Mouse (Mus musculus): ENCODE measurements around the gene Dexi.

DNA sequence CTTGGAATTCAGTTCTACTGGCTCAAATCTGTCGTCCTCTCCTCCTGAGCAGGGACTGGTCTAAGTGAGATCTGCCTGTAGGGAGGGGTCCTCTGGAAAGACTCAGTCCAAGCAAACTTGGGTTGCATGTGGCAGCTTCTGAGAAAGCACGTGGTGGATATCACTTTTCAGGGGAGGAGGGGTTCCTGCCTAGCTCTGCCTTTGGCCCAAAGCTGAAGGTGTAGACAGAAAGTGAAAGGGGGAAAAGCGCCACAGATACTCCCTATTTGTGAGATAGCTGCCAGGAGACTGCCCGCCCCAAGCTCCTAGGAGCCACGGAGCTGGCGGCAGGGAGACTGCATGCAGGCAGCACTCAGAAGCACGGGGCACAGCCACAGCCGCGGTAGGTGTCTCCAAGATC is 53.4 kb downstream of the Dexi start:
- TF ChIP-seq GATA1 (IDR thresholded peaks at IDR 0.05; ENCODE audit: low read length) (no peak), TAL1 (IDR thresholded peaks at IDR 0.05; ENCODE audit: low read length) (no peak)
